Mouse (Mus musculus): ENCODE data around the gene Tmem206. TPM values are rescaled to one million over a fixed set of nuclear protein-coding genes. Genes with fewer than 3 reads are reported as not detected.

Tmem206 gene
- total RNA-seq, 1 experiment, result 9.9 TPM

- H3K27ac ChIP-seq (ENCODE audit: insufficient read depth, low read depth, low read length, poor library complexity, severe bottlenecking), result no peak overlapping the region
- in situ Hi-C loops (cut with MboI; ENCODE audit: low sequenced_read_pairs in 2 of 2, unreplicated experiment in 2 of 2), result loop anchor here (25.0 kb wide), 2 partner anchors 188 to 463 kb away; partner anchors contain the start of gene Nek2 (in 2 of the 2)
- no peaks in the 10 kb centered on the region for H3K9me3 ChIP-seq (ENCODE audit: control insufficient read depth, insufficient read depth, low read depth, low read length)
- peaks cover 0 to 3% of the 10 kb centered on the region in 2 experiments; a peak in 1 of 4 replicates for H3K4me1 ChIP-seq (ENCODE audit: control insufficient read depth in 2 of 2, insufficient read depth in 2 of 2, low read length in 2 of 2, poor library complexity in 1 of 2)
- no peak for TF ChIP-seq ZNF384 (IDR thresholded peaks at IDR 0.05; ENCODE audit: low read depth, low read length)
- no peak for TF ChIP-seq HCFC1 (IDR thresholded peaks at IDR 0.05; ENCODE audit: borderline replicate concordance, insufficient read depth, low read length)
- no peak for TF ChIP-seq ZC3H11A (IDR thresholded peaks at IDR 0.05; ENCODE audit: borderline replicate concordance, low read depth, low read length)
- TF ChIP-seq MAFK (IDR thresholded peaks at IDR 0.05; ENCODE audit: insufficient read depth, low read depth, low read length), result no peak
- TF ChIP-seq CHD2 (IDR thresholded peaks at IDR 0.05; ENCODE audit: low read depth, low read length), result no peak
- H3K4me3 ChIP-seq (ENCODE audit: insufficient read depth in 1 of 2, low read depth in 1 of 2, low read length in 2 of 2, poor library complexity in 1 of 2, severe bottlenecking in 1 of 2), result no peak overlapping the region
- peaks cover 9% of the 10 kb centered on the region for H3K36me3 ChIP-seq (ENCODE audit: control insufficient read depth, insufficient read depth, low read length, poor library complexity, severe bottlenecking)
- no peak for DNase-seq (ENCODE audit: low read depth, low spot score)
- no peak overlapping the region; the same call in 1 of the 2 replicates for H3K9ac ChIP-seq (ENCODE audit: insufficient read depth, low read depth, low read length, poor library complexity, severe bottlenecking)
Measured at GRCm38 (mm10) chr1:191349486-191350037, 23.9 kb downstream of the Tmem206 start.

- DNase-seq (ENCODE audit: low read depth, low spot score), result no peak
- H3K9ac ChIP-seq (ENCODE audit: insufficient read depth, low read depth, low read length, poor library complexity, severe bottlenecking), result no peak overlapping the region
- H3K9me3 ChIP-seq (ENCODE audit: control insufficient read depth, insufficient read depth, low read depth, low read length), result no peaks in the 10 kb centered on the region
- TF ChIP-seq MAFK (IDR thresholded peaks at IDR 0.05; ENCODE audit: insufficient read depth, low read depth, low read length) (no peak), HCFC1 (IDR thresholded peaks at IDR 0.05; ENCODE audit: borderline replicate concordance, insufficient read depth, low read length) (no peak), ZC3H11A (IDR thresholded peaks at IDR 0.05; ENCODE audit: borderline replicate concordance, low read depth, low read length) (no peak), CHD2 (IDR thresholded peaks at IDR 0.05; ENCODE audit: low read depth, low read length) (no peak), ZNF384 (IDR thresholded peaks at IDR 0.05; ENCODE audit: low read depth, low read length) (no peak)
- no peak overlapping the region for H3K27ac ChIP-seq (ENCODE audit: insufficient read depth, low read depth, low read length, poor library complexity, severe bottlenecking)
- peaks cover 0 to 3% of the 10 kb centered on the region in 2 experiments; a peak in 1 of 4 replicates for H3K4me1 ChIP-seq (ENCODE audit: control insufficient read depth in 2 of 2, insufficient read depth in 2 of 2, low read length in 2 of 2, poor library complexity in 1 of 2)
- peaks cover 11% of the 10 kb centered on the region for H3K36me3 ChIP-seq (ENCODE audit: control insufficient read depth, insufficient read depth, low read length, poor library complexity, severe bottlenecking)
- H3K4me3 ChIP-seq (ENCODE audit: insufficient read depth in 1 of 2, low read depth in 1 of 2, low read length in 2 of 2, poor library complexity in 1 of 2, severe bottlenecking in 1 of 2), result no peak overlapping the region
- in situ Hi-C loops (cut with MboI; ENCODE audit: low sequenced_read_pairs in 2 of 2, unreplicated experiment in 2 of 2), result loop anchor here (25.0 kb wide), 2 partner anchors 187 to 462 kb away; partner anchors contain the start of gene Nek2 (in 1 of the 2)
Measured at GRCm38 (mm10) chr1:191350355-191350754, 24.6 kb downstream of the Tmem206 start.

GRCm38 (mm10) chr1:191352786-191353488, 27.2 kb downstream of the Tmem206 start:
- H3K27ac ChIP-seq (ENCODE audit: insufficient read depth, low read depth, low read length, poor library complexity, severe bottlenecking), result no peak overlapping the region
- in situ Hi-C loops (cut with MboI; ENCODE audit: low sequenced_read_pairs in 2 of 2, unreplicated experiment in 2 of 2), result loop anchor here (25.0 kb wide), 2 partner anchors 184 to 459 kb away; partner anchors contain the start of gene Nek2 (in 1 of the 2)
- no peak overlapping the region for H3K9ac ChIP-seq (ENCODE audit: insufficient read depth, low read depth, low read length, poor library complexity, severe bottlenecking)
- H3K4me1 ChIP-seq (ENCODE audit: control insufficient read depth in 2 of 2, insufficient read depth in 2 of 2, low read length in 2 of 2, poor library complexity in 1 of 2), result peaks cover 0 to 3% of the 10 kb centered on the region in 2 experiments; a peak in 1 of 4 replicates
- no peak for TF ChIP-seq ZC3H11A (IDR thresholded peaks at IDR 0.05; ENCODE audit: borderline replicate concordance, low read depth, low read length)
- TF ChIP-seq MAFK (IDR thresholded peaks at IDR 0.05; ENCODE audit: insufficient read depth, low read depth, low read length), result no peak
- TF ChIP-seq HCFC1 (IDR thresholded peaks at IDR 0.05; ENCODE audit: borderline replicate concordance, insufficient read depth, low read length), result no peak
- TF ChIP-seq CHD2 (IDR thresholded peaks at IDR 0.05; ENCODE audit: low read depth, low read length), result no peak
- peak; percentile 94 for TF ChIP-seq ZNF384 (IDR thresholded peaks at IDR 0.05; ENCODE audit: low read depth, low read length)
- no peaks in the 10 kb centered on the region for H3K9me3 ChIP-seq (ENCODE audit: control insufficient read depth, insufficient read depth, low read depth, low read length)
- no peak overlapping the region for H3K4me3 ChIP-seq (ENCODE audit: insufficient read depth in 1 of 2, low read depth in 1 of 2, low read length in 2 of 2, poor library complexity in 1 of 2, severe bottlenecking in 1 of 2)
- H3K36me3 ChIP-seq (ENCODE audit: control insufficient read depth, insufficient read depth, low read length, poor library complexity, severe bottlenecking), result peaks cover 19% of the 10 kb centered on the region
- DNase-seq (ENCODE audit: low read depth, low spot score), result no peak

GRCm38 (mm10) chr1:191353836-191354235, 28.1 kb downstream of the Tmem206 start:
- in situ Hi-C loops (cut with MboI; ENCODE audit: low sequenced_read_pairs in 2 of 2, unreplicated experiment in 2 of 2), result loop anchor here (25.0 kb wide), 2 partner anchors 183 to 458 kb away; partner anchors contain the start of gene Nek2 (in 1 of the 2)
- Histone ChIP-seq H3K4me1 (ENCODE audit: control insufficient read depth in 2 of 2, insufficient read depth in 2 of 2, low read length in 2 of 2, poor library complexity in 1 of 2) (peaks cover 0 to 3% of the 10 kb centered on the region in 2 experiments; a peak in 1 of 4 replicates), H3K27ac (ENCODE audit: insufficient read depth, low read depth, low read length, poor library complexity, severe bottlenecking) (no peak overlapping the region), H3K36me3 (ENCODE audit: control insufficient read depth, insufficient read depth, low read length, poor library complexity, severe bottlenecking) (peaks cover 23% of the 10 kb centered on the region), H3K9ac (ENCODE audit: insufficient read depth, low read depth, low read length, poor library complexity, severe bottlenecking) (no peak overlapping the region), H3K9me3 (ENCODE audit: control insufficient read depth, insufficient read depth, low read depth, low read length) (no peaks in the 10 kb centered on the region), H3K4me3 (ENCODE audit: insufficient read depth in 1 of 2, low read depth in 1 of 2, low read length in 2 of 2, poor library complexity in 1 of 2, severe bottlenecking in 1 of 2) (no peak overlapping the region)
- no peak for TF ChIP-seq ZC3H11A (IDR thresholded peaks at IDR 0.05; ENCODE audit: borderline replicate concordance, low read depth, low read length)
- no peak for TF ChIP-seq HCFC1 (IDR thresholded peaks at IDR 0.05; ENCODE audit: borderline replicate concordance, insufficient read depth, low read length)
- no peak for TF ChIP-seq ZNF384 (IDR thresholded peaks at IDR 0.05; ENCODE audit: low read depth, low read length)
- TF ChIP-seq CHD2 (IDR thresholded peaks at IDR 0.05; ENCODE audit: low read depth, low read length), result no peak
- TF ChIP-seq MAFK (IDR thresholded peaks at IDR 0.05; ENCODE audit: insufficient read depth, low read depth, low read length), result no peak
- DNase-seq (ENCODE audit: low read depth, low spot score), result no peak
